Mouse (Mus musculus) testis, adult 2 months (tissue): ENCODE measurements around the gene Kcnf1.

Source experiments
- CTCF ChIP-seq: fragments of 200-500 bp; IDR thresholded peaks from 2 replicates; pipeline ENCODE4 v1.5.1; 2012; ENCODE audit warnings: low read depth, mild to moderate bottlenecking, inconsistent platforms, low read length, moderate library complexity; ENCODE audit not compliant: control insufficient read depth, insufficient read depth, insufficient replicate concordance
- POLR2A ChIP-seq: fragments of 200-500 bp; IDR thresholded peaks from 2 replicates; pipeline ENCODE4 v1.6.1; 2012; ENCODE audit warnings: low read depth, mild to moderate bottlenecking, inconsistent platforms, low read length, moderate library complexity; ENCODE audit not compliant: control insufficient read depth

- no peak for TF ChIP-seq POLR2A
- no peak for TF ChIP-seq CTCF
These were observed 27.8 kb downstream of the Kcnf1 start for GRCm38 (mm10) chr12:17148920-17149319.
